Mouse (Mus musculus) small intestine, adult 2 months (tissue): ENCODE measurements at regions not wholly inside any gene's neighbourhood (a gene's known extent, or its start where the extent isn't known, plus 50 kb on each side); places are given as distances from the start of the nearest gene placed in this dataset.
"Not testable (repeated sequence)": the region's sequence is repeated elsewhere in the genome, so short reads cannot be mapped to it uniquely, and the experiment has no call there.

Experiments used
- H3K27ac ChIP-seq: fragments of 200-500 bp; 2 replicates; pipeline ENCODE4 v1.5.1; 2012; ENCODE audit warnings: low read depth, low read length, control low read depth, inconsistent platforms; ENCODE audit not compliant: insufficient read depth
- H3K27me3 ChIP-seq: fragments of 200-500 bp; 2 replicates; pipeline ENCODE4 v1.6.1; 2012; ENCODE audit warnings: mild to moderate bottlenecking, moderate library complexity, low read length, inconsistent platforms; ENCODE audit not compliant: control insufficient read depth, insufficient read depth
- H3K36me3 ChIP-seq: fragments of 200-500 bp; 2 replicates; pipeline ENCODE4 v1.6.1; 2012; ENCODE audit warnings: mild to moderate bottlenecking, low read length, control low read depth, inconsistent platforms; ENCODE audit not compliant: control insufficient read depth, insufficient read depth
- H3K4me1 ChIP-seq: fragments of 200-500 bp; 2 replicates; pipeline ENCODE4 v1.6.1; 2012; ENCODE audit warnings: low read length, inconsistent platforms, mixed read lengths; ENCODE audit not compliant: control insufficient read depth, insufficient read depth, insufficient read length
- H3K4me3 ChIP-seq: fragments of 200-500 bp; 2 replicates; pipeline ENCODE4 v1.5.1; 2012; ENCODE audit warnings: low read depth, mild to moderate bottlenecking, control low read depth, inconsistent platforms, low read length, moderate library complexity
- CTCF ChIP-seq: fragments of 200-500 bp; IDR thresholded peaks from 2 replicates; pipeline ENCODE4 v1.5.1; 2012; ENCODE audit warnings: low read depth, mild to moderate bottlenecking, control low read depth, inconsistent platforms, low read length, moderate library complexity, mixed read lengths; ENCODE audit not compliant: insufficient replicate concordance, insufficient read length; ENCODE audit errors: extremely low read depth
- POLR2A ChIP-seq: fragments of 200-500 bp; IDR thresholded peaks from 2 replicates; pipeline ENCODE4 v1.6.1; 2012; ENCODE audit warnings: low read depth, mild to moderate bottlenecking, control low read depth, inconsistent platforms, low read length, moderate library complexity
- WGBS: fragments of 180-500 bp; shearing (Covaris S2); methylation state at CpG from one replicate; pipeline ENCODE4 v1.1.7; 2018; 5-methylcytosine and 5-hydroxymethylcytosine counted together

GRCm38 (mm10) chr1:166923713-166923975, 77.6 kb upstream of the Fam78b start:
- no peak overlapping the region for H3K4me3 ChIP-seq
- H3K27ac ChIP-seq = no peak overlapping the region
- no peaks in the 10 kb centered on the region for H3K36me3 ChIP-seq
- TF ChIP-seq CTCF (no peak), POLR2A (no peak)
- H3K4me1 ChIP-seq = no peaks in the 10 kb centered on the region
- 76% methylated on average over 3 of the region's 3 CpGs for WGBS
- no peaks in the 10 kb centered on the region for H3K27me3 ChIP-seq

- H3K4me3 ChIP-seq = no peak overlapping the region
- H3K27me3 ChIP-seq = no peaks in the 10 kb centered on the region
- TF ChIP-seq POLR2A (no peak), CTCF (no peak)
- H3K4me1 ChIP-seq = no peaks in the 10 kb centered on the region
- no peaks in the 10 kb centered on the region for H3K36me3 ChIP-seq
- H3K27ac ChIP-seq = no peak overlapping the region
- WGBS = 73% methylated on average over 2 of the region's 2 CpGs
Measured at GRCm38 (mm10) chr1:166924126-166924525, 77.1 kb upstream of the Fam78b start.

GRCm38 (mm10) chr1:166926078-166926477, 75.1 kb upstream of the Fam78b start:
- Histone ChIP-seq H3K4me1 (no peaks in the 10 kb centered on the region), H3K27me3 (no peaks in the 10 kb centered on the region), H3K27ac (no peak overlapping the region), H3K36me3 (no peaks in the 10 kb centered on the region), H3K4me3 (no peak overlapping the region)
- WGBS = 31% methylated on average over 4 of the region's 4 CpGs
- TF ChIP-seq POLR2A (no peak), CTCF (no peak)

- H3K36me3 ChIP-seq, H3K4me1 ChIP-seq, H3K27me3 ChIP-seq, H3K27ac ChIP-seq, H3K4me3 ChIP-seq: not testable (repeated sequence)
- 74% methylated on average over 9 of the region's 9 CpGs for WGBS
Measured at GRCm38 (mm10) chr1:166939744-166940143, 61.5 kb upstream of the Fam78b start.

GRCm38 (mm10) chr1:166940146-166941076, 60.8 kb upstream of the Fam78b start:
- H3K4me1 ChIP-seq, H3K27me3 ChIP-seq, H3K27ac ChIP-seq, H3K4me3 ChIP-seq, H3K36me3 ChIP-seq: not testable (repeated sequence)
- WGBS = 65% methylated on average over 31 of the region's 31 CpGs

- TF ChIP-seq CTCF (no peak), POLR2A (no peak)
- WGBS = 35% methylated on average over 1 of the region's 1 CpGs
- Histone ChIP-seq H3K4me1 (no peaks in the 10 kb centered on the region), H3K27ac (no peak overlapping the region), H3K36me3 (no peaks in the 10 kb centered on the region), H3K27me3 (no peaks in the 10 kb centered on the region), H3K4me3 (no peak overlapping the region)
Measured at GRCm38 (mm10) chr1:166942201-166942600, 59.0 kb upstream of the Fam78b start.

- WGBS = 68% methylated on average over 7 of the region's 7 CpGs
- Histone ChIP-seq H3K27ac (no peak overlapping the region), H3K4me3 (no peak overlapping the region), H3K4me1 (no peaks in the 10 kb centered on the region), H3K27me3 (no peaks in the 10 kb centered on the region), H3K36me3 (no peaks in the 10 kb centered on the region)
- TF ChIP-seq POLR2A (no peak), CTCF (no peak)
Measured at GRCm38 (mm10) chr1:166944540-166944939, 56.7 kb upstream of the Fam78b start.
